Mouse (Mus musculus): ENCODE measurements at regions not wholly inside any gene's neighbourhood (a gene's known extent, or its start where the extent isn't known, plus 50 kb on each side); places are given as distances from the start of the nearest gene placed in this dataset.

GRCm38 (mm10) chr7:116736333-116736732 is 232.2 kb downstream of the Nucb2 start:
- TF ChIP-seq CTCF (IDR thresholded peaks at IDR 0.05; ENCODE audit: insufficient read depth, low read length) (no peak), POLR2A (IDR thresholded peaks at IDR 0.05; ENCODE audit: borderline replicate concordance, extremely low read depth, low read depth, low read length) (no peak)

Measured in lung, adult 2 months (tissue).